Mouse (Mus musculus) forebrain, postnatal 0 days (tissue): ENCODE results near the gene Ocel1. TPM values are rescaled to one million over a fixed set of nuclear protein-coding genes. Genes with fewer than 3 reads are reported as not detected.

Experiments
- ATAC-seq: fragments of 200-750 bp; cut with Nextera tagmentation; 2 replicates; pipeline ENCODE4 v1.8.0; 2017; ENCODE audit warnings: mild to moderate bottlenecking, moderate library complexity
- DNase-seq: peaks from one replicate; pipeline ENCODE4 v3.0.0-alpha.2; 2015
- H3K27ac ChIP-seq: fragments of 300-500 bp; sonication (generic); 2 replicates; pipeline ENCODE4 v1.5.1; 2014; ENCODE audit warnings: low read depth, mild to moderate bottlenecking, antibody characterized with exemption, low read length, moderate library complexity, mixed read lengths
- H3K27me3 ChIP-seq: fragments of 300-500 bp; sonication (generic); 2 replicates; pipeline ENCODE4 v1.6.1; 2014; ENCODE audit warnings: mild to moderate bottlenecking, low read length, mixed read lengths; ENCODE audit not compliant: insufficient read depth
- H3K36me3 ChIP-seq: fragments of 300-500 bp; sonication (generic); 2 replicates; pipeline ENCODE4 v1.6.1; 2014; ENCODE audit warnings: mild to moderate bottlenecking, moderate library complexity; ENCODE audit not compliant: insufficient read depth
- H3K4me1 ChIP-seq: fragments of 300-500 bp; sonication (generic); 2 replicates; pipeline ENCODE4 v1.6.1; 2014; ENCODE audit warnings: antibody characterized with exemption; ENCODE audit not compliant: insufficient read depth
- H3K4me2 ChIP-seq: fragments of 300-500 bp; sonication (generic); 2 replicates; pipeline ENCODE4 v1.6.1; 2014; ENCODE audit warnings: low read depth, mild to moderate bottlenecking, moderate library complexity
- H3K4me3 ChIP-seq: fragments of 300-500 bp; sonication (generic); 2 replicates; pipeline ENCODE4 v1.5.1; 2014; ENCODE audit warnings: low read depth, low read length, mixed read lengths
- H3K9ac ChIP-seq: fragments of 300-500 bp; sonication (generic); 2 replicates; pipeline ENCODE4 v1.6.1; 2014; ENCODE audit warnings: mild to moderate bottlenecking
- H3K9me3 ChIP-seq: fragments of 300-500 bp; sonication (generic); 2 replicates; pipeline ENCODE4 v1.6.1; 2016; ENCODE audit warnings: low read length
- CTCF ChIP-seq: sonication (generic); IDR thresholded peaks from 2 replicates; pipeline ENCODE4 v1.5.1; 2016; ENCODE audit warnings: antibody characterized with exemption, control low read depth, low read depth
- WGBS: fragments of 180-500 bp; shearing (Covaris S2); extraction: QIAGEN DNeasy Blood & Tissue Kit; methylation state at CpG from one replicate; pipeline ENCODE4 v1.1.7; 2014; 5-methylcytosine and 5-hydroxymethylcytosine counted together
- polyA plus RNA-seq: library from polyadenylated mRNA; unstranded; fragments of >200 nt; fragmentation: Nextera tagmentation; extraction: Ambion mirVana; gene quantifications from 2 replicates; pipeline ENCODE4 v1.2.1, GENCODE M21; 2015
- total RNA-seq: library from RNA; depleted of rRNA; stranded (reverse); fragments of >200 nt; gene quantifications from 2 replicates; pipeline ENCODE4 v1.2.3, GENCODE M21; 2014

The Ocel1 gene
- total and polyA plus RNA-seq, 2 experiments from 2014 or later: 6.6 to 14.3 TPM

DNA sequence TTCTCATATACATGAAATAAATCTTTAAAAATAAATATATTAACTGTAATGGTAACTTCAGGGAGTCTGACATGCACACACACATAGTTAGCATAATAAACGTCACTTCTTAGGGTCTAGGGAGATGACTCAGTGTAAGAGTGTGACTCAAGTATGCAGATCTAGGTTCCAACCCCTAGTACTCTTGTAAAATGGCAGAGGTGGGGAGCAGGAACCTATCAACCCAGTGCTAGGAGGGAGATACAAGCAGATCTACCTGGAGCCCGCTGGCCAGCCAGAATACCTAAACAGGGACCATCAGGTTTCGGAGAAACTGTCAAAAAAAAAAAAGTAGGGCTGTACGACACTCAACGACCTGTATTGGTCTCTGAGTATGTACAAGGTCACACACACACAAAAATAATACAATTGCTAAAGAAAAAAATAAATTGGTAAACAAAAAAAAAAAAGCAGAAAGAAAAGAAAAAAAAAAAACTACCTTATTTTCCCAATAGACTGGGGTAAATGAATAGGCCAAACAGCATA lies 325 bp upstream of the Ocel1 start:
- DNase-seq (no peak), ATAC-seq (no peak)
- 24% methylated on average over 5 of the region's 5 CpGs for WGBS
- no peaks in the 10 kb centered on the region for H3K27me3 ChIP-seq
- H3K9ac ChIP-seq: peak overlapping the region; percentile 51
- H3K27ac ChIP-seq: peak overlapping the region; percentile 80
- peaks cover 17% of the 10 kb centered on the region for H3K36me3 ChIP-seq
- no peak for TF ChIP-seq CTCF
- peak overlapping the region; percentile 41 for H3K4me2 ChIP-seq
- H3K4me3 ChIP-seq: peak overlapping the region; percentile 61
- peaks cover 6% of the 10 kb centered on the region; the same call in 1 of the 2 replicates for H3K4me1 ChIP-seq
- H3K9me3 ChIP-seq: no peaks in the 10 kb centered on the region

DNA sequence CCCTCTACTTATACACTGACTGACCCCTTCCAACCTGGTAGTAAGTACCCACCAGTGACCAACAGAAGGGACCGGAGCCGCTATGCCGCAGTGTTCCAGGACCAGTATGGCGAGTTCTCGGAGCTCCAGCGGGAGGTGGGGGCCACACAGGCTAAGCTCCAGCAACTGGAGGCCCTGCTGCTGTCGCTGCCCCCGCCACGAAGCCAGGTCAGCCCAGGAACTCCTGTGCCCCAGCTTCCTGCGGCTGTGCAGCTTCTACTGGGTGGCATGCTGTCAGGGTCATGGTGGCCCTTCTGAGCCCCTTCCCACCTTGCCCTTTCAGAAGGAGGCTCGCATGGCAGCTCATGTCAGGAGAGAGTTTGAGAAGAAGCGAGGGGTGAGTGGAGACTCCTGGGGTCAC lies 1.3 kb downstream of the Ocel1 start:
- Histone ChIP-seq H3K36me3 (peaks cover 17% of the 10 kb centered on the region), H3K9ac (no peak overlapping the region), H3K27ac (no peak overlapping the region), H3K27me3 (no peaks in the 10 kb centered on the region), H3K4me1 (peaks cover 15% of the 10 kb centered on the region), H3K4me2 (no peak overlapping the region), H3K9me3 (no peaks in the 10 kb centered on the region), H3K4me3 (no peak overlapping the region)
- WGBS: 88% methylated on average over 12 of the region's 12 CpGs
- no peak for TF ChIP-seq CTCF
- DNase-seq: no peak
- no peak for ATAC-seq

DNA sequence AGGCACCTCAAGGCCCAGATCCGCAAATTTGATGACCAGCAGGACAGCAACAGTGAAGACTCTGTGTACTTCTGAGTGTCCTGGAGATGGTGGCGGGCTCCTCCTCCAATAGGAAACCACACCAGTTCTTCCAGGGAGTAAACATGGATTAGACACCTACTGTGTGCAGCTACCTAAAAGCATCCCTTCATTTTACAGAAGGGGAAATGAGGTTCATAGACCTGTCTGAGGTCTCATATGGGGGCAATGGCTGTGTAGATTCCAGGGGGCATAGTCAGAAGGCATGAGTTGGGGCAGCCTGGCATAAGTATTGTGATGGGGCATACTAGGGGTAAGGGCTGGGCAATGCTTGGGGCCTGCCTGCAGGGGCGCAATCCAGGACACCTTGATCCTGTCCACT lies 1.9 kb downstream of the Ocel1 start:
- no peak for DNase-seq
- no peaks in the 10 kb centered on the region for H3K9me3 ChIP-seq
- no peaks in the 10 kb centered on the region for H3K27me3 ChIP-seq
- H3K4me1 ChIP-seq: peaks cover 11% of the 10 kb centered on the region
- peaks cover 17% of the 10 kb centered on the region for H3K36me3 ChIP-seq
- ATAC-seq: no peak
- H3K4me3 ChIP-seq: no peak overlapping the region
- 90% methylated on average over 3 of the region's 3 CpGs for WGBS
- no peak overlapping the region for H3K9ac ChIP-seq
- H3K4me2 ChIP-seq: no peak overlapping the region
- TF ChIP-seq CTCF: no peak
- H3K27ac ChIP-seq: no peak overlapping the region

DNA sequence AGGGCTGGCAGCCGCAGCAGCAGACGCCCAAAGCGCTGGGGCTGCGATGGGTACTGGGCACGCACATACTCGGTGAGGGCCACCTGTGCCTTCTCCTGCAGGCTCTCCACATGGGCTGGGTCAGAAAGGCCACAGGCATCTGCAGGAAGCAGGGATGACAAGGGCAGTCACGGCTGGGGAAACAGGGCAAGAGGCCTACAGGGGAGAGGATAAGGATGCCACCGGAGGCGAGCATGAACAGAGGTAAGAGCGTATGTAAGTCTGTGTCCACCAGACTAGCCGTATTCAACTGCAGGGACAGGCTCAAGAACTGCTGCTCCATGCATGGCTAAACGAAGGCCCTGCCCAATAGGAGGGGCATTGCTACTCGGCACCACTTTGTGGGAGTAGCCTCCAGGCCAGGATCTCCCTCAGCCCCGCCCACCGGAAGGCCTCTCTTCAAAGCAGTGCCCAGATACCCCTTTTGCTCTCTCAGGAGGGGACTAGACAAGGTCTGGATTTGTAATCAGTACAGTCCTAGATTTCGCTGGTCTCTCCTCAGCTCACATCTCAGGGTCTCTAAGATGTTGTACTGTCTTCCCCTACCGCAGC lies 3.6 kb downstream of the Ocel1 start:
- DNase-seq: no peak
- no peak for ATAC-seq
- WGBS: 80% methylated on average over 17 of the region's 17 CpGs
- Histone ChIP-seq H3K4me2 (no peak overlapping the region), H3K36me3 (peaks cover 7% of the 10 kb centered on the region), H3K4me3 (no peak overlapping the region), H3K27me3 (no peaks in the 10 kb centered on the region), H3K9me3 (no peaks in the 10 kb centered on the region), H3K4me1 (peaks cover 9% of the 10 kb centered on the region), H3K27ac (no peak overlapping the region), H3K9ac (no peak overlapping the region)
- TF ChIP-seq CTCF: no peak

DNA sequence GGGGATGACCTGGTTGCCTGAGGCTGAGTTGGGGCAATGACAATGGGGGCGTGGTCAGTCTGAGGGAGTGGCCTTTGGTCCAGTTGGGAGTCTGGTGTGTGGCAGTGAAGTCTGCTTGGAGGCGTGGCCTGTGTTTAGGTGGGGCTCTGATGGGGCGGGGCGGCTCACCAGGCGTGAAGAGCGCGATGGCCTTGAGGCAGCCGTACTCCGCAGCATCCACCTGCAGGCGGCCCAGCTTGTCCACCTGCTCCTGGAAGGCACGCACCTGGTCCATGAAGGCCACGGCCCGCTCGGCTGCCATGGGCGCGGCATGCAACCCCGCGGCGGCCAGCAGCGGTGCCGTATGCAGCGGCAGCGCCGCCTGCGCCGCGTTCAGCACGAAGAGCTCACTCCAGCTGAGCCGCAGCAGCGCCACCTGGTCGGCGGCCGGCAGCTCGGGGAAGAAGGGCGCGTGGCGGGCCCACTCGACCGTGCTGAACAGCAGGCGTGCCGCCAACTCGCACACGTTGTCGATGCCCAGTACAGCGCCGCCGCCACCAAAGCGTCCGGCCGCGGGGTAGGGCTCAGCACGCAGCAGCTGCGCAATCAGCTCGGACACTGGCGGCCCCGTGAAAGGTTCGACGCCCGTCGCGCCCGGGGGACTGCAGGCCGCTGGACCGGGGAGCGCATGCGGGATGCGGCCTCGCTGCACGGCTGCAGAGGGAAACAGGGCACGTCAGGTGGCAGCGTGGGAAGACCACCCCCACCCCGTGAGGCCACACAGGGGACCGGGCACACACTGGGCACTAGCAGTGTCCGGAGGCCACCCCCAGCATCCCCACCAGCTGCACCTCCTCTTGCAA lies 4.7 kb downstream of the Ocel1 start:
- DNase-seq (peak; percentile 71), ATAC-seq (peak; percentile 1; the same call in 1 of the 2 replicates)
- Histone ChIP-seq H3K27ac (peak overlapping the region; percentile 69), H3K27me3 (no peaks in the 10 kb centered on the region), H3K9ac (peak overlapping the region; percentile 58), H3K4me3 (peak overlapping the region; percentile 39), H3K4me1 (peaks cover 14% of the 10 kb centered on the region), H3K36me3 (0 out of 2 replicates have a peak, but pooled peaks cover 5% of the 10 kb centered on the region), H3K9me3 (no peaks in the 10 kb centered on the region), H3K4me2 (peak overlapping the region; percentile 89)
- peak; percentile 61 for TF ChIP-seq CTCF
- 3% methylated on average over 74 of the region's 74 CpGs for WGBS

DNA sequence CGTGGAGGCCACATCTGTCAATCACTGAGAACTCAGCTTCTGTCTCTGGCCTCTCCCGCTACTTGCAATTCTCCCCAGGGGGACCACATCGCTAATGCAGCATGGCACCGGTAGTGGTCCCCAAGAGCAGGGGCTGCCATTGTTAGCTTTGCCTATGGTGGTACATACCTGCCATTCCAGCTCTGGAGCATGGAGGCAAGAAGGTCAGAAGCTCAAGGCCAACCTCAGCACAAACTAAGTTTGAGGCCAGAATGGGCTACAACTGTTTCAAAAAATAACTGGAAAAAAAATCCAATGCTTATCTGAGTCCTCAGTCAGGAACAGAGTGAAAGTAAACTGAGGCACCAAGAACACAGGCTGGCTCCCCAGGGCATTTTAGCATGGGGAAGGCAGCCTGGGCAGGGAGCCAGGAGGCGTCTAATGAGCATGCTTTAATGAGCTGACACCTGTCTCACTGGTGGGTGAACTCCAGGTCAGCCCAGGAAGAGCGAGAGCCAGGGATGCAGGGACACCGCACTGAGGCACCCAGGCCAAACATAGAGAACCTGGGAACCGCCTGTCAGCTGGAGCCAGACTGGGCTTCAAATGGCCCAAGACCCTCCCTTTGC lies 5.4 kb downstream of the Ocel1 start:
- no peak for DNase-seq
- ATAC-seq: no peak
- Histone ChIP-seq H3K4me2 (peak overlapping the region; percentile 89), H3K9me3 (no peaks in the 10 kb centered on the region), H3K27ac (0 out of 2 replicates have a peak overlapping the region, but pooled peaks have one; percentile 69), H3K9ac (peak overlapping the region; percentile 58), H3K4me3 (peak overlapping the region; percentile 39), H3K4me1 (peaks cover 14% of the 10 kb centered on the region), H3K36me3 (0 out of 2 replicates have a peak, but pooled peaks cover 5% of the 10 kb centered on the region), H3K27me3 (no peaks in the 10 kb centered on the region)
- peak; percentile 36 for TF ChIP-seq CTCF
- WGBS: 28% methylated on average over 8 of the region's 8 CpGs

DNA sequence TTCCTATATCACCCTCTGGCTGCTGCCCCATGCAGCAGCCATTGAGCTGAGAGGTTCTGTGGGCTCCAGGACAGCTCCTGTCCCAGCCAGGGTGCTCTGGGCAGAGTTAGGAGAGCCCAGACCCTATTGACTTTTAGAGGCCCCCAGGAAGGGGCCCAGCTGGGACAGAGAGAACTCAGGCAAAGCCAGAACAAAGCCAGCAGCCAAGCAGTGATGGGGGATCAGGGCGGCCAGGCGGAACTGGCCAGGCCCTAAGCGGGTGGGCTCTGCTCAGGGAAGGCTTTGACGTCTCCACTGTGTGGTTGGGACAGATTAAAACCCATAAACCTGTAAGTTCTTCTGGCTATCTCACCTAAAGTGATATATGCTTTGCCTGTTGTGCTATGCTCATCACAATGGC lies 7.9 kb downstream of the Ocel1 start:
- Histone ChIP-seq H3K27me3 (no peaks in the 10 kb centered on the region), H3K36me3 (0 out of 2 replicates have a peak, but pooled peaks cover 1% of the 10 kb centered on the region), H3K9me3 (no peaks in the 10 kb centered on the region), H3K4me2 (0 out of 2 replicates have a peak overlapping the region, but pooled peaks have one; percentile 98), H3K27ac (no peak overlapping the region), H3K4me3 (no peak overlapping the region), H3K9ac (no peak overlapping the region), H3K4me1 (peaks cover 14% of the 10 kb centered on the region)
- 34% methylated on average over 4 of the region's 4 CpGs for WGBS
- TF ChIP-seq CTCF: no peak
- no peak for DNase-seq
- no peak for ATAC-seq
